9 mouse cellular contexts compared by ENCODE assay signal in genomic region chr2:72978473-72978872, GRCm38 (mm10). TPM values are rescaled to one million over a fixed set of nuclear protein-coding genes. Genes with fewer than 3 reads are reported as not detected.
A peak's percentile ranks its signal among the peaks of the same experiment; 100 is the strongest.
DNase-seq lines count a peak whose midpoint lies in the region; ATAC-seq and TF ChIP-seq lines count a peak whose summit lies in the region.
"Had no signal": no experiment of that assay in that cellular context is flagged by ENCODE, and none has a peak within 500 bp of the region (broad histone marks: within the 10 kb centered on the region; RNA-seq: fewer than 3 reads in every experiment).

No protein-coding gene starts in this region.

- no peak for TF ChIP-seq EP300 in liver, embryonic 14.5 days (IDR thresholded peaks at IDR 0.05; ENCODE audit: low read depth)

- TF ChIP-seq CTCF in E14TG2a.4 (conservative IDR thresholded peaks at IDR 0.05; ENCODE audit: low read length), result peak; percentile 20; the same call in 1 of the 2 replicates
- peak; percentile 53 for TF ChIP-seq CTCF in liver, embryonic 14.5 days (IDR thresholded peaks at IDR 0.05; ENCODE audit: low read depth)
- no peak for TF ChIP-seq CTCF in olfactory bulb, adult 2 months (IDR thresholded peaks at IDR 0.05; ENCODE audit: insufficient read depth, low read depth, low read length)

- peak; percentile 26 for ATAC-seq in hindbrain, embryonic 11.5 days (ENCODE audit: low FRiP score)
- ATAC-seq in liver, embryonic 14.5 days (ENCODE audit: insufficient read depth), result peak; percentile 19

- DNase-seq in gastrocnemius, adult 18-20 months (ENCODE audit: low spot score), result peak; percentile 38
- no peak for DNase-seq in gastrocnemius, postnatal 14 days
- peak; percentile 71 for DNase-seq in embryo, embryonic 9.5 days (ENCODE audit: extremely low spot score)
- DNase-seq in hindbrain, embryonic 11.5 days (ENCODE audit: low spot score), result peak; percentile 74
- peak in 2 of 3 experiments; percentile 52 to 55 for DNase-seq in liver, embryonic 14.5 days (ENCODE audit: low read depth in 3 of 3, low spot score in 3 of 3)
- no peak for DNase-seq in ovary, postnatal 14 days (ENCODE audit: low spot score)

- H3K9ac ChIP-seq in hindbrain, embryonic 11.5 days (ENCODE audit: low read depth, low read length), result peak overlapping the region; percentile 95
- H3K9ac ChIP-seq in liver, embryonic 14.5 days (replicated peaks), result peak overlapping the region; percentile 99

- peaks cover 22% of the 10 kb centered on the region for H3K36me3 ChIP-seq in E14TG2a.4 (ENCODE audit: insufficient read depth, low read length)
- H3K36me3 ChIP-seq in hindbrain, embryonic 11.5 days (ENCODE audit: control insufficient read depth, insufficient read depth, low read length), result no peaks in the 10 kb centered on the region
- H3K36me3 ChIP-seq in liver, embryonic 14.5 days (replicated peaks; ENCODE audit: control insufficient read depth, insufficient read depth, low read depth), result peaks cover 10% of the 10 kb centered on the region

- no peak for TF ChIP-seq POLR2A in olfactory bulb, adult 2 months (IDR thresholded peaks at IDR 0.05; ENCODE audit: insufficient read depth, low read depth, low read length)

- peaks cover 59% of the 10 kb centered on the region for H3K4me1 ChIP-seq in E14TG2a.4 (replicated peaks; ENCODE audit: low read depth, low read length)
- no peaks in the 10 kb centered on the region for H3K4me1 ChIP-seq in hindbrain, embryonic 11.5 days (replicated peaks; ENCODE audit: control insufficient read depth, insufficient read depth, low read length)
- peaks cover 16 to 17% of the 10 kb centered on the region in 2 experiments for H3K4me1 ChIP-seq in liver, embryonic 14.5 days (replicated peaks; ENCODE audit: control insufficient read depth in 2 of 2, insufficient read depth in 2 of 2, low read length in 1 of 2)
- no peaks in the 10 kb centered on the region for H3K4me1 ChIP-seq in olfactory bulb, adult 2 months (ENCODE audit: control insufficient read depth, insufficient read depth, low read length)

- H3K4me3 ChIP-seq in E14TG2a.4 (replicated peaks; ENCODE audit: low read length), result peak overlapping the region; percentile 99
- peak overlapping the region; percentile 68 for H3K4me3 ChIP-seq in hindbrain, embryonic 11.5 days (ENCODE audit: low read depth, low read length)
- H3K4me3 ChIP-seq in liver, embryonic 14.5 days (ENCODE audit: insufficient read depth in 1 of 2, low read depth in 2 of 2, low read length in 2 of 2), result peak overlapping the region; percentile 91 to 92
- peak overlapping the region; percentile 100 for H3K4me3 ChIP-seq in olfactory bulb, adult 2 months (ENCODE audit: insufficient read depth, low read depth, low read length)

- intact Hi-C loops in gastrocnemius, postnatal 14 days (cut with DNase I; ENCODE audit: low total_unique reads), result no loop called here

- H3K9me3 ChIP-seq in E14TG2a.4 (ENCODE audit: low read length), result no peaks in the 10 kb centered on the region
- H3K9me3 ChIP-seq in hindbrain, embryonic 11.5 days (ENCODE audit: control insufficient read depth, low read length), result no peaks in the 10 kb centered on the region
- no peaks in the 10 kb centered on the region for H3K9me3 ChIP-seq in liver, embryonic 14.5 days (ENCODE audit: control insufficient read depth, low read length)

- H3K27ac ChIP-seq in hindbrain, embryonic 11.5 days (ENCODE audit: low read depth, low read length), result peak overlapping the region; percentile 99
- H3K27ac ChIP-seq in liver, embryonic 14.5 days, result peak overlapping the region; percentile 93
- peak overlapping the region; percentile 82; the same call in 1 of the 2 replicates for H3K27ac ChIP-seq in olfactory bulb, adult 2 months (ENCODE audit: insufficient read depth, low read depth, low read length)

- peak overlapping the region; percentile 32 for H3K4me2 ChIP-seq in hindbrain, embryonic 11.5 days (replicated peaks; ENCODE audit: low read depth, low read length)
- H3K4me2 ChIP-seq in liver, embryonic 14.5 days (ENCODE audit: low read depth), result peak overlapping the region; percentile 81

- H3K27me3 ChIP-seq in E14TG2a.4 (ENCODE audit: insufficient read depth, low read length), result no peaks in the 10 kb centered on the region
- no peaks in the 10 kb centered on the region for H3K27me3 ChIP-seq in hindbrain, embryonic 11.5 days (ENCODE audit: control insufficient read depth, insufficient read depth, low read length)
- H3K27me3 ChIP-seq in liver, embryonic 14.5 days (ENCODE audit: control insufficient read depth, insufficient read depth, low read length), result no peaks in the 10 kb centered on the region

- WGBS in hindbrain, embryonic 11.5 days, result under 1% methylated on average over 33 of the region's 38 CpGs
- under 1% methylated on average over 35 of the region's 38 CpGs for WGBS in liver, embryonic 14.5 days (ENCODE audit: insufficient replicate concordance)
- WGBS in olfactory bulb, adult 2 months, result under 1% methylated on average over 38 of the region's 38 CpGs

RNA-seq across cellular contexts. Expression of gene Sp3, which starts 1.8 kb away (rescaled TPM):
- total RNA-seq in gastrocnemius, adult 18-20 months (2021), result 10 to 100 TPM; 17.2 to 20.5 TPM
- 10 to 100 TPM; 26.9 to 28.8 TPM for total RNA-seq in gastrocnemius, postnatal 14 days (2021)
- 66.3 and 67.1 TPM in 2 replicates for polyA plus RNA-seq in hindbrain, embryonic 11.5 days (2014; fragmentation: Nextera tagmentation; extraction: Ambion mirVana)
- 13.1 and 19.0 TPM in 2 replicates for polyA plus RNA-seq in liver, embryonic 14.5 days (2012; rRNA removed)
- 35.0 and 36.2 TPM in 2 replicates for polyA plus RNA-seq in liver, embryonic 14.5 days (2014; fragmentation: Nextera tagmentation; extraction: Ambion mirVana)
- 200 TPM in 1 of 2 replicates, not detected in the other for polyA plus RNA-seq in olfactory bulb, adult 2 months (2012; ENCODE audit: insufficient read depth, insufficient read length, low replicate concordance, missing spikeins)

RNA-seq across cellular contexts. Expression of gene Gm11084, which starts 8.0 kb away (rescaled TPM):
- not detected for total RNA-seq in gastrocnemius, adult 18-20 months (2021)
- total RNA-seq in gastrocnemius, postnatal 14 days (2021), result not detected
- not detected in 2 replicates for polyA plus RNA-seq in hindbrain, embryonic 11.5 days (2014; fragmentation: Nextera tagmentation; extraction: Ambion mirVana)
- not detected in 2 replicates for polyA plus RNA-seq in liver, embryonic 14.5 days (2012; rRNA removed)
- not detected in 2 replicates for polyA plus RNA-seq in liver, embryonic 14.5 days (2014; fragmentation: Nextera tagmentation; extraction: Ambion mirVana)
- not detected in 2 replicates for polyA plus RNA-seq in olfactory bulb, adult 2 months (2012; ENCODE audit: insufficient read depth, insufficient read length, low replicate concordance, missing spikeins)
- total RNA-seq: left cerebral cortex, postnatal 10 days had no signal

Comparison
In these comparisons a context has a peak if more than half of its experiments do, and no peak if none do; other contexts are left out.
1. DNase-seq: peak in gastrocnemius, adult 18-20 months (single experiment), embryo, embryonic 9.5 days (single experiment), hindbrain, embryonic 11.5 days (single experiment) and liver, embryonic 14.5 days (2 of 3); none in gastrocnemius, postnatal 14 days (single experiment) and ovary, postnatal 14 days (single experiment).
2. Peak in every context shown above with its lines, with median percentiles within 50 percentile points of each other: H3K4me3 ChIP-seq and H3K27ac ChIP-seq.